Mouse (Mus musculus) C2C12 (cell line): ENCODE data around the gene Fbxo21. TPM values are rescaled to one million over a fixed set of nuclear protein-coding genes. Genes with fewer than 3 reads are reported as not detected.

Experiments used
- H3K27me3 ChIP-seq: one replicate; pipeline ENCODE4 v1.6.1; 2011; ENCODE audit not compliant: control insufficient read depth, insufficient read depth, insufficient read length
- H3K36me3 ChIP-seq: one replicate; pipeline ENCODE4 v1.6.1; 2011; ENCODE audit not compliant: control insufficient read depth, insufficient read depth
- H3K4me3 ChIP-seq: one replicate; pipeline ENCODE4 v1.5.1; 2011; ENCODE audit warnings: mild to moderate bottlenecking, control low read depth; ENCODE audit not compliant: poor library complexity, insufficient read depth, severe bottlenecking
- H3K79me2 ChIP-seq: one replicate; pipeline ENCODE4 v1.6.1; 2011; ENCODE audit not compliant: control insufficient read depth, insufficient read depth
- H3K79me3 ChIP-seq: one replicate; pipeline ENCODE4 v1.6.1; 2011; ENCODE audit warnings: low read depth, control low read depth
- H3ac ChIP-seq: one replicate; pipeline ENCODE3; 2011; ENCODE audit warnings: low read depth; ENCODE audit not compliant: control insufficient read depth, insufficient read length
- CEBPB ChIP-seq: IDR thresholded peaks from one replicate; pipeline ENCODE4 v1.6.1; 2011; ENCODE audit warnings: low read depth, mild to moderate bottlenecking, control low read depth, moderate library complexity
- CTCF ChIP-seq: IDR thresholded peaks from one replicate; pipeline ENCODE4 v1.5.1; 2011; ENCODE audit not compliant: control insufficient read depth, insufficient read depth, insufficient read length
- FOSL1 ChIP-seq: IDR thresholded peaks from one replicate; pipeline ENCODE4 v1.8.0; 2011; ENCODE audit warnings: mild to moderate bottlenecking, low read length; ENCODE audit not compliant: poor library complexity, insufficient read depth, severe bottlenecking
- MAX ChIP-seq: IDR thresholded peaks from one replicate; pipeline ENCODE4 v1.6.1; 2011; ENCODE audit warnings: mild to moderate bottlenecking, control low read depth
- MYOD1 ChIP-seq: IDR thresholded peaks from one replicate; pipeline ENCODE4 v1.6.1; 2011; ENCODE audit warnings: low read depth; ENCODE audit not compliant: control insufficient read depth, insufficient read length
- MYOG ChIP-seq: IDR thresholded peaks from one replicate; pipeline ENCODE4 v1.6.1; 2011; ENCODE audit not compliant: control insufficient read depth, insufficient read length; ENCODE audit errors: extremely low read depth
- USF1 ChIP-seq: IDR thresholded peaks from one replicate; pipeline ENCODE4 v1.6.1; 2011; ENCODE audit warnings: low read depth, mild to moderate bottlenecking, control low read depth, moderate library complexity
- polyA plus RNA-seq: library from polyadenylated mRNA; unstranded; fragments of >200 nt; fragmentation: generic; extraction: Trizol; gene quantifications from one replicate; pipeline ENCODE4 v1.2.1, GENCODE M21; 2012; ENCODE audit warnings: missing spikeins

Gene Fbxo21
- polyA plus RNA-seq, 1 experiment, result 16.0 TPM

- no peaks in the 10 kb centered on the region for H3K79me2 ChIP-seq
- H3K27me3 ChIP-seq, result no peaks in the 10 kb centered on the region
- H3K36me3 ChIP-seq, result peaks cover 5% of the 10 kb centered on the region
- no peaks in the 10 kb centered on the region for H3K79me3 ChIP-seq
- no peak for TF ChIP-seq CEBPB
- no peak for TF ChIP-seq MYOD1
- TF ChIP-seq CTCF, result no peak
- no peak for TF ChIP-seq MYOG
- no peak for TF ChIP-seq MAX
- no peak for TF ChIP-seq FOSL1
- TF ChIP-seq USF1, result no peak
- H3ac ChIP-seq, result no peak overlapping the region
- no peak overlapping the region for H3K4me3 ChIP-seq
These were observed 23.1 kb downstream of the Fbxo21 start for GRCm38 (mm10) chr5:117999584-117999983.

- Histone ChIP-seq H3ac (no peak overlapping the region), H3K79me2 (no peaks in the 10 kb centered on the region), H3K27me3 (no peaks in the 10 kb centered on the region), H3K79me3 (no peaks in the 10 kb centered on the region), H3K36me3 (no peaks in the 10 kb centered on the region), H3K4me3 (no peak overlapping the region)
- TF ChIP-seq MYOG (no peak), CTCF (peak; percentile 80)
These were observed 25.5 kb downstream of the Fbxo21 start for GRCm38 (mm10) chr5:118002059-118002458.

GRCm38 (mm10) chr5:118004619-118005018, 28.1 kb downstream of the Fbxo21 start:
- peaks cover 7% of the 10 kb centered on the region for H3K36me3 ChIP-seq
- no peaks in the 10 kb centered on the region for H3K27me3 ChIP-seq
- no peaks in the 10 kb centered on the region for H3K79me3 ChIP-seq
- no peaks in the 10 kb centered on the region for H3K79me2 ChIP-seq
- no peak overlapping the region for H3K4me3 ChIP-seq
- no peak overlapping the region for H3ac ChIP-seq
- TF ChIP-seq CTCF (peak; percentile 79), MYOG (no peak), MYOD1 (no peak)

GRCm38 (mm10) chr5:118005728-118006127, 29.2 kb downstream of the Fbxo21 start:
- Histone ChIP-seq H3K79me3 (no peaks in the 10 kb centered on the region), H3K79me2 (no peaks in the 10 kb centered on the region), H3K27me3 (no peaks in the 10 kb centered on the region), H3K4me3 (no peak overlapping the region), H3ac (no peak overlapping the region), H3K36me3 (peaks cover 7% of the 10 kb centered on the region)
- TF ChIP-seq FOSL1, result no peak
- no peak for TF ChIP-seq MYOG

GRCm38 (mm10) chr5:118008344-118008743, 31.8 kb downstream of the Fbxo21 start:
- Histone ChIP-seq H3ac (no peak overlapping the region), H3K79me3 (no peaks in the 10 kb centered on the region), H3K4me3 (no peak overlapping the region), H3K36me3 (peaks cover 7% of the 10 kb centered on the region), H3K27me3 (no peaks in the 10 kb centered on the region), H3K79me2 (no peaks in the 10 kb centered on the region)
- TF ChIP-seq FOSL1, result no peak
- TF ChIP-seq MAX, result no peak
- no peak for TF ChIP-seq MYOD1
- no peak for TF ChIP-seq CTCF
- no peak for TF ChIP-seq USF1
- TF ChIP-seq CEBPB, result no peak
- TF ChIP-seq MYOG, result no peak

GRCm38 (mm10) chr5:118010872-118011271, 34.3 kb downstream of the Fbxo21 start:
- Histone ChIP-seq H3K79me2 (no peaks in the 10 kb centered on the region), H3K79me3 (no peaks in the 10 kb centered on the region), H3K36me3 (peaks cover 7% of the 10 kb centered on the region), H3K4me3 (no peak overlapping the region), H3ac (no peak overlapping the region), H3K27me3 (no peaks in the 10 kb centered on the region)
- TF ChIP-seq MYOD1 (no peak), MAX (no peak), USF1 (no peak), FOSL1 (no peak), CEBPB (no peak), MYOG (no peak), CTCF (no peak)
